Comparison of ENCODE assay signal across 8 mouse cellular contexts in genomic region chr16:20548096-20548948, GRCm38 (mm10). TPM values are rescaled to one million over a fixed set of nuclear protein-coding genes. Genes with fewer than 3 reads are reported as not detected.
DNase-seq lines count a peak whose midpoint lies in the region; ATAC-seq and TF ChIP-seq lines count a peak whose summit lies in the region.

TSS of gene Abcf3 (plus strand) at chr16:20548577.

- peaks cover 4 to 5% of the 10 kb centered on the region in 2 experiments; a peak in 3 of 4 replicates for H3K4me1 ChIP-seq in ES-E14 (ENCODE audit: control insufficient read depth in 2 of 2, insufficient read depth in 2 of 2, low read length in 2 of 2, poor library complexity in 1 of 2)
- H3K4me1 ChIP-seq in forebrain, embryonic 15.5 days = peaks cover 16% of the 10 kb centered on the region
- peaks cover 4% of the 10 kb centered on the region for H3K4me1 ChIP-seq in lung, adult 2 months (ENCODE audit: control insufficient read depth, insufficient read depth, low read length)

- H3K27me3 ChIP-seq in forebrain, embryonic 15.5 days = no peaks in the 10 kb centered on the region

- H3K36me3 ChIP-seq in ES-E14 (ENCODE audit: control insufficient read depth, insufficient read depth, low read length, poor library complexity, severe bottlenecking) = peaks cover 35% of the 10 kb centered on the region
- peaks cover 47% of the 10 kb centered on the region for H3K36me3 ChIP-seq in forebrain, embryonic 15.5 days

- DNase-seq in ES-E14 (ENCODE audit: low read depth, low spot score) = peak; percentile 99
- DNase-seq in cerebellum, adult 11-12 months = peak; percentile 99
- peak; percentile 97 for DNase-seq in heart, postnatal 25 days (ENCODE audit: low spot score)
- peak; percentile 99 for DNase-seq in layer of hippocampus, adult 18-20 months (ENCODE audit: low spot score in 2 of 2)
- DNase-seq in lung, adult 2 months = peak; percentile 95
- peak; percentile 98 to 99 for DNase-seq in thymus, adult 18-20 months

- TF ChIP-seq POLR2A in lung, adult 2 months (IDR thresholded peaks at IDR 0.05; ENCODE audit: borderline replicate concordance, extremely low read depth, low read depth, low read length) = peak; percentile 95; the same call in 1 of the 2 replicates

- H3K27ac ChIP-seq in ES-E14 (ENCODE audit: insufficient read depth, low read depth, low read length, poor library complexity, severe bottlenecking) = peak within 1 kb of the TSS; percentile 87
- peak within 1 kb of the TSS; percentile 71 for H3K27ac ChIP-seq in forebrain, embryonic 15.5 days (replicated peaks)

- WGBS in forebrain, embryonic 15.5 days = under 1% methylated on average over 56 of the region's 56 CpGs
- under 1% methylated on average over 56 of the region's 56 CpGs for WGBS in lung, adult 2 months

- H3K9ac ChIP-seq in ES-E14 (ENCODE audit: insufficient read depth, low read depth, low read length, poor library complexity, severe bottlenecking) = peak within 1 kb of the TSS; percentile 93
- H3K9ac ChIP-seq in forebrain, embryonic 15.5 days (replicated peaks) = peak within 1 kb of the TSS; percentile 74

- intact Hi-C loops in heart, postnatal 25 days (cut with DNase I) = loop anchor here (5.0 kb wide), 2 partner anchors 51 to 94 kb away; partner anchors contain the start of gene Eif2b5

- TF ChIP-seq CTCF in lung, adult 2 months (IDR thresholded peaks at IDR 0.05; ENCODE audit: insufficient read depth, low read length) = no peak

- peak within 1 kb of the TSS; percentile 81 to 89 for H3K4me3 ChIP-seq in ES-E14 (ENCODE audit: insufficient read depth in 1 of 2, low read depth in 1 of 2, low read length in 2 of 2, poor library complexity in 1 of 2, severe bottlenecking in 1 of 2)
- H3K4me3 ChIP-seq in forebrain, embryonic 15.5 days = peak within 1 kb of the TSS; percentile 61
- peak within 1 kb of the TSS; percentile 93 for H3K4me3 ChIP-seq in lung, adult 2 months (replicated peaks; ENCODE audit: extremely low read depth, low read depth, low read length)

- H3K4me2 ChIP-seq in forebrain, embryonic 15.5 days (replicated peaks) = peak within 1 kb of the TSS; percentile 73

- ATAC-seq in forebrain, embryonic 15.5 days (replicated peaks) = peak; percentile 99
- peak; percentile 99 for ATAC-seq in neutrophil, adult 5-6 weeks (ENCODE audit: extremely low read depth, insufficient number of reproducible peaks, low FRiP score, poor library complexity, severe bottlenecking)

- H3K9me3 ChIP-seq in ES-E14 (ENCODE audit: control insufficient read depth, insufficient read depth, low read depth, low read length) = no peaks in the 10 kb centered on the region
- H3K9me3 ChIP-seq in forebrain, embryonic 15.5 days = no peaks in the 10 kb centered on the region

- in situ Hi-C loops in ES-E14 (cut with MboI; ENCODE audit: low sequenced_read_pairs in 2 of 2, unreplicated experiment in 2 of 2) = no loop called here

TF ChIP-seq in ES-E14, 5 proteins besides CTCF, POLR2A, EP300 and RAD21:
- TF ChIP-seq MAFK (IDR thresholded peaks at IDR 0.05; ENCODE audit: insufficient read depth, low read depth, low read length) = peak; percentile 95
- TF ChIP-seq ZNF384 (IDR thresholded peaks at IDR 0.05; ENCODE audit: low read depth, low read length) = no peak
- peak; percentile 52; the same call in 1 of the 2 replicates for TF ChIP-seq HCFC1 (IDR thresholded peaks at IDR 0.05; ENCODE audit: borderline replicate concordance, insufficient read depth, low read length)
- TF ChIP-seq ZC3H11A (IDR thresholded peaks at IDR 0.05; ENCODE audit: borderline replicate concordance, low read depth, low read length) = no peak
- no peak for TF ChIP-seq CHD2 (IDR thresholded peaks at IDR 0.05; ENCODE audit: low read depth, low read length)

RNA-seq across cellular contexts. Expression of gene Abcf3, which starts in this region (rescaled TPM):
- 49.8 and 64.0 TPM in 2 replicates for total RNA-seq in ES-E14 (2012; rRNA removed)
- 74.0 and 74.5 TPM in 2 replicates for polyA plus RNA-seq in forebrain, embryonic 15.5 days (2015; fragmentation: Nextera tagmentation; extraction: Ambion mirVana)
- 10 to 100 TPM; 64.9 to 69.4 TPM for total RNA-seq in heart, postnatal 25 days (2021)
- 100 to 1,000 TPM; 100 TPM for total RNA-seq in layer of hippocampus, adult 18-20 months (2021)
- 32.0 and 50.5 TPM in 2 replicates for polyA plus RNA-seq in lung, adult 2 months (2012; rRNA removed)
- 121 and 129 TPM in 2 replicates for total RNA-seq in neutrophil, adult 5-6 weeks (2017)

Comparison
In these comparisons a context has a peak if more than half of its experiments do, and no peak if none do; other contexts are left out.
1. Peak in every context shown above with its lines: DNase-seq, ATAC-seq, H3K4me3 ChIP-seq and H3K27ac ChIP-seq.